Mouse (Mus musculus) hindbrain, embryonic 15.5 days (tissue): ENCODE measurements at regions not wholly inside any gene's neighbourhood (a gene's known extent, or its start where the extent isn't known, plus 50 kb on each side); places are given as distances from the start of the nearest gene placed in this dataset.

Source experiments
- ATAC-seq: fragments of 200-750 bp; cut with Nextera tagmentation; 2 replicates; pipeline ENCODE4 v1.8.0; 2017; ENCODE audit warnings: low read depth, moderate number of reproducible peaks, moderate TSS enrichment; ENCODE audit not compliant: low FRiP score
- H3K27ac ChIP-seq: fragments of 300-500 bp; sonication (generic); replicated peaks from 2 replicates; pipeline ENCODE4 v1.5.1; 2015; ENCODE audit warnings: mild to moderate bottlenecking, inconsistent platforms
- H3K27me3 ChIP-seq: fragments of 300-500 bp; sonication (generic); 2 replicates; pipeline ENCODE4 v1.6.1; 2015; ENCODE audit warnings: control low read depth, inconsistent platforms
- H3K36me3 ChIP-seq: fragments of 300-500 bp; sonication (generic); 2 replicates; pipeline ENCODE4 v1.6.1; 2015; ENCODE audit warnings: control low read depth, inconsistent platforms
- H3K4me1 ChIP-seq: fragments of 300-500 bp; sonication (generic); replicated peaks from 2 replicates; pipeline ENCODE4 v1.6.1; 2015; ENCODE audit warnings: control low read depth, inconsistent platforms
- H3K4me2 ChIP-seq: fragments of 300-500 bp; sonication (generic); 2 replicates; pipeline ENCODE4 v1.6.1; 2015; ENCODE audit warnings: moderate library complexity, mild to moderate bottlenecking, inconsistent platforms
- H3K4me3 ChIP-seq: fragments of 300-500 bp; sonication (generic); 2 replicates; pipeline ENCODE4 v1.5.1; 2015; ENCODE audit warnings: mild to moderate bottlenecking, inconsistent platforms
- H3K9ac ChIP-seq: fragments of 300-500 bp; sonication (generic); 2 replicates; pipeline ENCODE4 v1.6.1; 2015; ENCODE audit warnings: inconsistent platforms
- H3K9me3 ChIP-seq: fragments of 300-500 bp; sonication (generic); 2 replicates; pipeline ENCODE4 v1.6.1; 2016; ENCODE audit warnings: control low read depth, inconsistent platforms
- WGBS: fragments of 180-500 bp; shearing (Covaris S2); methylation state at CpG from one replicate; pipeline ENCODE4 v1.1.7; 2015; 5-methylcytosine and 5-hydroxymethylcytosine counted together

GRCm38 (mm10) chr4:125439856-125440255, 50.6 kb upstream of the Grik3 start:
- Histone ChIP-seq H3K27me3 (peaks cover 5% of the 10 kb centered on the region; the same call in 1 of the 2 replicates), H3K4me1 (peaks cover 12% of the 10 kb centered on the region), H3K27ac (no peak overlapping the region), H3K4me2 (no peak overlapping the region), H3K4me3 (no peak overlapping the region), H3K9ac (no peak overlapping the region), H3K9me3 (no peaks in the 10 kb centered on the region), H3K36me3 (no peaks in the 10 kb centered on the region)
- ATAC-seq, result no peak
- WGBS, result 25% methylated on average over 9 of the region's 9 CpGs

- Histone ChIP-seq H3K27ac (no peak overlapping the region), H3K27me3 (peaks cover 5% of the 10 kb centered on the region; the same call in 1 of the 2 replicates), H3K36me3 (no peaks in the 10 kb centered on the region), H3K4me1 (peaks cover 12% of the 10 kb centered on the region), H3K9ac (no peak overlapping the region), H3K9me3 (no peaks in the 10 kb centered on the region), H3K4me2 (no peak overlapping the region), H3K4me3 (no peak overlapping the region)
- no peak for ATAC-seq
- 77% methylated on average over 13 of the region's 13 CpGs for WGBS
Observed at GRCm38 (mm10) chr4:125437161-125437822, 53.2 kb upstream of the Grik3 start.

- H3K4me1 ChIP-seq, result no peaks in the 10 kb centered on the region
- 34% methylated on average over 3 of the region's 3 CpGs for WGBS
- H3K27ac ChIP-seq, result no peak overlapping the region
- H3K9me3 ChIP-seq, result no peaks in the 10 kb centered on the region
- H3K27me3 ChIP-seq, result peaks cover 2% of the 10 kb centered on the region; the same call in 1 of the 2 replicates
- no peak overlapping the region for H3K9ac ChIP-seq
- no peak overlapping the region for H3K4me3 ChIP-seq
- H3K36me3 ChIP-seq, result no peaks in the 10 kb centered on the region
- ATAC-seq, result no peak
- no peak overlapping the region for H3K4me2 ChIP-seq
Observed at GRCm38 (mm10) chr4:125433511-125433910, 57.0 kb upstream of the Grik3 start.

- Histone ChIP-seq H3K27me3 (no peaks in the 10 kb centered on the region), H3K9ac (no peak overlapping the region), H3K36me3 (no peaks in the 10 kb centered on the region), H3K4me3 (no peak overlapping the region), H3K4me1 (no peaks in the 10 kb centered on the region), H3K27ac (no peak overlapping the region), H3K9me3 (no peaks in the 10 kb centered on the region), H3K4me2 (no peak overlapping the region)
- ATAC-seq, result no peak
Observed at GRCm38 (mm10) chr4:125431648-125432047, 58.9 kb upstream of the Grik3 start.

GRCm38 (mm10) chr4:125430845-125431244, 59.7 kb upstream of the Grik3 start:
- no peak overlapping the region for H3K9ac ChIP-seq
- H3K4me2 ChIP-seq, result no peak overlapping the region
- H3K9me3 ChIP-seq, result no peaks in the 10 kb centered on the region
- H3K27ac ChIP-seq, result no peak overlapping the region
- WGBS, result 74% methylated on average over 4 of the region's 4 CpGs
- ATAC-seq, result no peak
- H3K36me3 ChIP-seq, result no peaks in the 10 kb centered on the region
- no peaks in the 10 kb centered on the region for H3K4me1 ChIP-seq
- H3K27me3 ChIP-seq, result no peaks in the 10 kb centered on the region
- H3K4me3 ChIP-seq, result no peak overlapping the region

GRCm38 (mm10) chr4:125428736-125429135, 61.8 kb upstream of the Grik3 start:
- Histone ChIP-seq H3K36me3 (no peaks in the 10 kb centered on the region), H3K27ac (no peak overlapping the region), H3K4me3 (no peak overlapping the region), H3K9me3 (no peaks in the 10 kb centered on the region), H3K27me3 (no peaks in the 10 kb centered on the region), H3K4me2 (no peak overlapping the region), H3K4me1 (no peaks in the 10 kb centered on the region), H3K9ac (no peak overlapping the region)
- ATAC-seq, result no peak
- 75% methylated on average over 14 of the region's 14 CpGs for WGBS

GRCm38 (mm10) chr4:125420561-125421241, 69.8 kb upstream of the Grik3 start:
- H3K4me2 ChIP-seq, result no peak overlapping the region
- H3K4me3 ChIP-seq, result no peak overlapping the region
- ATAC-seq, result no peak
- H3K9ac ChIP-seq, result no peak overlapping the region
- H3K36me3 ChIP-seq, result no peaks in the 10 kb centered on the region
- 0 out of 2 replicates have a peak, but pooled peaks cover 3% of the 10 kb centered on the region for H3K4me1 ChIP-seq
- no peaks in the 10 kb centered on the region for H3K9me3 ChIP-seq
- 31% methylated on average over 5 of the region's 5 CpGs for WGBS
- H3K27me3 ChIP-seq, result no peaks in the 10 kb centered on the region
- no peak overlapping the region for H3K27ac ChIP-seq

- Histone ChIP-seq H3K4me1 (0 out of 2 replicates have a peak, but pooled peaks cover 3% of the 10 kb centered on the region), H3K4me3 (no peak overlapping the region), H3K9ac (no peak overlapping the region), H3K9me3 (no peaks in the 10 kb centered on the region), H3K4me2 (no peak overlapping the region), H3K27ac (no peak overlapping the region), H3K27me3 (no peaks in the 10 kb centered on the region), H3K36me3 (no peaks in the 10 kb centered on the region)
- WGBS, result 54% methylated on average over 12 of the region's 12 CpGs
- no peak for ATAC-seq
Observed at GRCm38 (mm10) chr4:125419491-125420255, 70.8 kb upstream of the Grik3 start.

- no peak overlapping the region for H3K9ac ChIP-seq
- no peak overlapping the region for H3K27ac ChIP-seq
- peaks cover 21% of the 10 kb centered on the region for H3K4me1 ChIP-seq
- H3K27me3 ChIP-seq, result no peaks in the 10 kb centered on the region
- ATAC-seq, result no peak
- WGBS, result 16% methylated on average over 11 of the region's 11 CpGs
- no peaks in the 10 kb centered on the region for H3K36me3 ChIP-seq
- H3K4me3 ChIP-seq, result no peak overlapping the region
- H3K9me3 ChIP-seq, result no peaks in the 10 kb centered on the region
- H3K4me2 ChIP-seq, result no peak overlapping the region
Observed at GRCm38 (mm10) chr4:125415308-125415707, 75.2 kb upstream of the Grik3 start.

GRCm38 (mm10) chr4:125413833-125414719, 76.4 kb upstream of the Grik3 start:
- ATAC-seq, result peak; percentile 66; the same call in 1 of the 2 replicates
- Histone ChIP-seq H3K36me3 (no peaks in the 10 kb centered on the region), H3K9me3 (no peaks in the 10 kb centered on the region), H3K4me3 (no peak overlapping the region), H3K4me1 (peaks cover 21% of the 10 kb centered on the region), H3K9ac (no peak overlapping the region), H3K27me3 (peaks cover 2% of the 10 kb centered on the region; the same call in 1 of the 2 replicates), H3K4me2 (no peak overlapping the region), H3K27ac (0 out of 2 replicates have a peak overlapping the region, but pooled peaks have one; percentile 55)
- 67% methylated on average over 7 of the region's 7 CpGs for WGBS

- Histone ChIP-seq H3K4me2 (no peak overlapping the region), H3K4me1 (peaks cover 41% of the 10 kb centered on the region), H3K9me3 (no peaks in the 10 kb centered on the region), H3K27me3 (peaks cover 6% of the 10 kb centered on the region; the same call in 1 of the 2 replicates), H3K36me3 (no peaks in the 10 kb centered on the region), H3K4me3 (no peak overlapping the region), H3K9ac (no peak overlapping the region), H3K27ac (no peak overlapping the region)
- peak; percentile 14; the same call in 1 of the 2 replicates for ATAC-seq
- WGBS, result 18% methylated on average over 8 of the region's 8 CpGs
Observed at GRCm38 (mm10) chr4:125410736-125411441, 79.6 kb upstream of the Grik3 start.
